Mouse (Mus musculus) E14TG2a.4 (cell line): ENCODE measurements around the gene Sema6c.
"Not testable (repeated sequence)": the region's sequence is repeated elsewhere in the genome, so short reads cannot be mapped to it uniquely, and the experiment has no call there.

ENCODE experiments used
- H3K27me3 ChIP-seq: 2 replicates; pipeline ENCODE4 v1.6.1; 2014; ENCODE audit warnings: low read length, control low read depth; ENCODE audit not compliant: insufficient read depth
- H3K36me3 ChIP-seq: 2 replicates; pipeline ENCODE4 v1.6.1; 2014; ENCODE audit warnings: low read length, control low read depth; ENCODE audit not compliant: insufficient read depth
- H3K4me1 ChIP-seq: replicated peaks from 2 replicates; pipeline ENCODE4 v1.6.1; 2014; ENCODE audit warnings: low read depth, low read length, control low read depth
- H3K4me3 ChIP-seq: replicated peaks from 2 replicates; pipeline ENCODE4 v1.5.1; 2014; ENCODE audit warnings: mild to moderate bottlenecking, low read length
- H3K9me3 ChIP-seq: 2 replicates; pipeline ENCODE4 v1.6.1; 2014; ENCODE audit warnings: low read length, control low read depth
- CTCF ChIP-seq: conservative IDR thresholded peaks from 2 replicates; pipeline ENCODE4 v1.5.1; 2014; ENCODE audit warnings: low read length
- NANOG ChIP-seq: IDR thresholded peaks from 2 replicates; pipeline ENCODE4 v1.6.1; 2014; ENCODE audit warnings: borderline replicate concordance, low read length, mixed read lengths
- POU5F1 ChIP-seq: IDR thresholded peaks from 2 replicates; pipeline ENCODE4 v1.6.1; 2014; ENCODE audit warnings: low read length, borderline replicate concordance

The Sema6c gene

GRCm38 (mm10) chr3:95194721-95195135 is 34.5 kb downstream of the Sema6c start:
- Histone ChIP-seq H3K36me3 (peaks cover 93% of the 10 kb centered on the region), H3K4me1 (no peaks in the 10 kb centered on the region), H3K27me3 (no peaks in the 10 kb centered on the region), H3K9me3 (no peaks in the 10 kb centered on the region), H3K4me3 (no peak overlapping the region)
- TF ChIP-seq NANOG (no peak), POU5F1 (no peak), CTCF (no peak)

- no peaks in the 10 kb centered on the region for H3K27me3 ChIP-seq
- H3K4me1 ChIP-seq: peaks cover 5% of the 10 kb centered on the region; the same call in 1 of the 2 replicates
- TF ChIP-seq POU5F1 (no peak), NANOG (no peak), CTCF (no peak)
- H3K4me3 ChIP-seq: no peak overlapping the region
- peaks cover 94% of the 10 kb centered on the region for H3K36me3 ChIP-seq
- H3K9me3 ChIP-seq: no peaks in the 10 kb centered on the region
Observed at GRCm38 (mm10) chr3:95195772-95196171, 35.5 kb downstream of the Sema6c start.

GRCm38 (mm10) chr3:95199101-95199500 is 38.8 kb downstream of the Sema6c start:
- Histone ChIP-seq H3K9me3 (no peaks in the 10 kb centered on the region), H3K36me3 (peaks cover 99% of the 10 kb centered on the region), H3K4me1 (peaks cover 5% of the 10 kb centered on the region; the same call in 1 of the 2 replicates), H3K27me3 (no peaks in the 10 kb centered on the region), H3K4me3 (no peak overlapping the region)
- TF ChIP-seq POU5F1 (no peak), NANOG (no peak), CTCF (no peak)

- TF ChIP-seq CTCF: no peak
- H3K27me3 ChIP-seq: no peaks in the 10 kb centered on the region
- H3K9me3 ChIP-seq: no peaks in the 10 kb centered on the region
- H3K4me3 ChIP-seq: no peak overlapping the region
- H3K4me1 ChIP-seq: peaks cover 5% of the 10 kb centered on the region; the same call in 1 of the 2 replicates
- H3K36me3 ChIP-seq: peaks cover 99% of the 10 kb centered on the region
Observed at GRCm38 (mm10) chr3:95200132-95200531, 39.9 kb downstream of the Sema6c start.

GRCm38 (mm10) chr3:95200562-95200961 is 40.3 kb downstream of the Sema6c start:
- TF ChIP-seq CTCF: no peak
- TF ChIP-seq POU5F1: no peak
- no peak for TF ChIP-seq NANOG
- no peak overlapping the region for H3K4me3 ChIP-seq
- peaks cover 99% of the 10 kb centered on the region for H3K36me3 ChIP-seq
- H3K4me1 ChIP-seq: peaks cover 5% of the 10 kb centered on the region; the same call in 1 of the 2 replicates
- H3K9me3 ChIP-seq: no peaks in the 10 kb centered on the region
- H3K27me3 ChIP-seq: no peaks in the 10 kb centered on the region

- Histone ChIP-seq H3K4me1 (peaks cover 8% of the 10 kb centered on the region; the same call in 1 of the 2 replicates), H3K9me3 (no peaks in the 10 kb centered on the region), H3K36me3 (peaks cover 98% of the 10 kb centered on the region), H3K4me3 (no peak overlapping the region), H3K27me3 (no peaks in the 10 kb centered on the region)
- no peak for TF ChIP-seq POU5F1
- no peak for TF ChIP-seq CTCF
- no peak for TF ChIP-seq NANOG
Observed at GRCm38 (mm10) chr3:95203880-95204279, 43.6 kb downstream of the Sema6c start.

- peaks cover 2% of the 10 kb centered on the region; the same call in 1 of the 2 replicates for H3K4me1 ChIP-seq
- no peaks in the 10 kb centered on the region for H3K27me3 ChIP-seq
- peaks cover 94% of the 10 kb centered on the region for H3K36me3 ChIP-seq
- TF ChIP-seq NANOG: no peak
- no peak for TF ChIP-seq CTCF
- TF ChIP-seq POU5F1: no peak
- H3K4me3 ChIP-seq: no peak overlapping the region
- H3K9me3 ChIP-seq: no peaks in the 10 kb centered on the region
Observed at GRCm38 (mm10) chr3:95208286-95208685, 48.0 kb downstream of the Sema6c start.

- TF ChIP-seq NANOG (no peak), POU5F1 (no peak), CTCF (no peak)
- Histone ChIP-seq H3K36me3 (peaks cover 92% of the 10 kb centered on the region), H3K27me3 (no peaks in the 10 kb centered on the region), H3K9me3 (no peaks in the 10 kb centered on the region), H3K4me3 (no peak overlapping the region), H3K4me1 (peaks cover 2% of the 10 kb centered on the region; the same call in 1 of the 2 replicates)
Observed at GRCm38 (mm10) chr3:95210585-95210984, 50.3 kb downstream of the Sema6c start.

- H3K9me3 ChIP-seq, H3K4me3 ChIP-seq, H3K27me3 ChIP-seq: not testable (repeated sequence)
- H3K36me3 ChIP-seq: peaks cover 77% of the 10 kb centered on the region
- peaks cover 13% of the 10 kb centered on the region for H3K4me1 ChIP-seq
Observed at GRCm38 (mm10) chr3:95212889-95213608, 52.8 kb downstream of the Sema6c start.
